Mouse (Mus musculus) CH12.LX (cell line): ENCODE measurements at regions not wholly inside any gene's neighbourhood (a gene's known extent, or its start where the extent isn't known, plus 50 kb on each side); places are given as distances from the start of the nearest gene placed in this dataset.

Source experiments
- DNase-seq: peaks from one replicate; pipeline ENCODE4 v3.0.0-alpha.2; 2013; ENCODE audit errors: extremely low read depth
- H3K27ac ChIP-seq: 2 replicates; pipeline ENCODE4 v1.5.1; 2012; ENCODE audit warnings: low read depth, mild to moderate bottlenecking, control low read depth, moderate library complexity; ENCODE audit not compliant: insufficient read depth
- H3K27me3 ChIP-seq: replicated peaks from 2 replicates; pipeline ENCODE3; 2012; ENCODE audit warnings: inconsistent platforms
- H3K36me3 ChIP-seq, 2 experiments: replicated peaks in 1 of 2; 2 replicates each; pipeline versions ENCODE3 to v1.6.1; 2012; ENCODE audit warnings: inconsistent platforms in 1 of 2, low read length in 1 of 2, mild to moderate bottlenecking in 1 of 2, mixed read lengths in 1 of 2, moderate library complexity in 1 of 2; ENCODE audit not compliant: control insufficient read depth in 1 of 2, insufficient read depth in 1 of 2
- H3K4me1 ChIP-seq, 2 experiments: 2 replicates each; pipeline ENCODE4 v1.6.1; 2012; ENCODE audit warnings: inconsistent platforms in 1 of 2, moderate library complexity in 1 of 2; ENCODE audit not compliant: insufficient read depth in 2 of 2, control insufficient read depth in 1 of 2
- H3K4me2 ChIP-seq: 2 replicates; pipeline ENCODE4 v1.6.1; 2012; ENCODE audit warnings: low read depth, mild to moderate bottlenecking, control low read depth; ENCODE audit not compliant: poor library complexity, insufficient read depth, severe bottlenecking
- H3K4me3 ChIP-seq, 3 experiments: fragments of 150-350 bp in 1 of 3; sonication (generic) in 1 of 3; replicated peaks in 1 of 3; 2 replicates each; pipeline versions ENCODE3 to v1.5.1; 2011 to 2012; ENCODE audit warnings: low read depth in 2 of 3, low read length in 2 of 3, mild to moderate bottlenecking in 2 of 3, moderate library complexity in 2 of 3, control low read depth in 1 of 3, improper control_type of control experiment in 1 of 3, inconsistent platforms in 1 of 3, mixed read lengths in 1 of 3; ENCODE audit not compliant: poor library complexity in 1 of 3
- H3K79me2 ChIP-seq: replicated peaks from 2 replicates; pipeline ENCODE4 v1.6.1; 2012; ENCODE audit warnings: mild to moderate bottlenecking, moderate library complexity; ENCODE audit not compliant: control insufficient read depth, poor library complexity, insufficient read depth, severe bottlenecking; ENCODE audit errors: extremely low read depth
- H3K9ac ChIP-seq: 2 replicates; pipeline ENCODE4 v1.6.1; 2012; ENCODE audit warnings: low read depth, mild to moderate bottlenecking, control low read depth, moderate library complexity; ENCODE audit not compliant: insufficient read depth
- H3K9me3 ChIP-seq: replicated peaks from 2 replicates; pipeline ENCODE3; 2012; ENCODE audit warnings: low read length, inconsistent platforms, mixed read lengths
- BHLHE40 ChIP-seq: IDR thresholded peaks from 2 replicates; pipeline ENCODE4 v1.6.1; 2011; ENCODE audit warnings: mild to moderate bottlenecking, low read depth, low read length, improper control_type of control experiment
- CHD1 ChIP-seq: IDR thresholded peaks from 2 replicates; pipeline ENCODE4 v1.6.1; 2012; ENCODE audit warnings: low read depth, low read length, improper control_type of control experiment, inconsistent platforms
- CTCF ChIP-seq, 2 experiments: IDR thresholded peaks in 1 of 2; conservative IDR thresholded peaks in 1 of 2; 2 replicates each; pipeline ENCODE4 v1.5.1; 2011 to 2012; ENCODE audit warnings: low read depth in 2 of 2, low read length in 2 of 2, improper control_type of control experiment in 1 of 2, inconsistent platforms in 1 of 2, mild to moderate bottlenecking in 1 of 2, moderate library complexity in 1 of 2
- ELF1 ChIP-seq: IDR thresholded peaks from 2 replicates; pipeline ENCODE4 v1.6.1; 2014; ENCODE audit warnings: low read depth, mild to moderate bottlenecking, inconsistent platforms, low read length, improper control_type of control experiment
- ETS1 ChIP-seq: conservative IDR thresholded peaks from 2 replicates; pipeline ENCODE4 v1.6.1; 2012; ENCODE audit warnings: low read depth, mild to moderate bottlenecking, inconsistent platforms, low read length, improper control_type of control experiment, moderate library complexity
- GABPA ChIP-seq: IDR thresholded peaks from 2 replicates; pipeline ENCODE4 v1.6.1; 2012; ENCODE audit warnings: low read depth, low read length, improper control_type of control experiment, inconsistent platforms; ENCODE audit not compliant: insufficient replicate concordance
- HCFC1 ChIP-seq: IDR thresholded peaks from 2 replicates; pipeline ENCODE4 v1.6.1; 2012; ENCODE audit warnings: low read depth, mild to moderate bottlenecking, inconsistent platforms, low read length, improper control_type of control experiment
- MAX ChIP-seq: IDR thresholded peaks from 2 replicates; pipeline ENCODE4 v1.6.1; 2011; ENCODE audit warnings: low read length, improper control_type of control experiment
- MAZ ChIP-seq: IDR thresholded peaks from 2 replicates; pipeline ENCODE4 v1.6.1; 2012; ENCODE audit warnings: low read depth, mild to moderate bottlenecking, inconsistent platforms, low read length, improper control_type of control experiment, moderate library complexity
- MEF2A ChIP-seq: IDR thresholded peaks from 2 replicates; pipeline ENCODE4 v1.6.1; 2014; ENCODE audit warnings: low read depth, mild to moderate bottlenecking, inconsistent platforms, low read length, improper control_type of control experiment, borderline replicate concordance
- MXI1 ChIP-seq: IDR thresholded peaks from 2 replicates; pipeline ENCODE4 v1.6.1; 2011; ENCODE audit warnings: mild to moderate bottlenecking, low read depth, low read length, improper control_type of control experiment
- NELFE ChIP-seq: IDR thresholded peaks from 2 replicates; pipeline ENCODE4 v1.6.1; 2011; ENCODE audit warnings: low read depth, low read length, improper control_type of control experiment
- NRF1 ChIP-seq: IDR thresholded peaks from 2 replicates; pipeline ENCODE4 v1.6.1; 2014; ENCODE audit warnings: low read depth, mild to moderate bottlenecking, inconsistent platforms, low read length, improper control_type of control experiment, moderate library complexity
- POLR2A ChIP-seq: IDR thresholded peaks from 2 replicates; pipeline ENCODE4 v1.6.1; 2011; ENCODE audit warnings: low read depth, mild to moderate bottlenecking, improper control_type of control experiment, low read length
- POLR2AphosphoS2 ChIP-seq: IDR thresholded peaks from 2 replicates; pipeline ENCODE4 v1.6.1; 2011; ENCODE audit warnings: low read depth, low read length, improper control_type of control experiment
- RAD21 ChIP-seq: IDR thresholded peaks from 2 replicates; pipeline ENCODE4 v1.6.1; 2011; ENCODE audit warnings: low read depth, mild to moderate bottlenecking, low read length, improper control_type of control experiment, moderate library complexity
- SIN3A ChIP-seq: IDR thresholded peaks from 2 replicates; pipeline ENCODE4 v1.6.1; 2012; ENCODE audit warnings: low read length, improper control_type of control experiment, inconsistent platforms
- SMC3 ChIP-seq: IDR thresholded peaks from 2 replicates; pipeline ENCODE4 v1.6.1; 2011; ENCODE audit warnings: low read depth, low read length, improper control_type of control experiment
- TBP ChIP-seq: conservative IDR thresholded peaks from 2 replicates; pipeline ENCODE4 v1.6.1; 2011; ENCODE audit warnings: low read depth, low read length, improper control_type of control experiment
- TCF12 ChIP-seq: IDR thresholded peaks from 2 replicates; pipeline ENCODE4 v1.6.1; 2014; ENCODE audit warnings: low read depth, mild to moderate bottlenecking, inconsistent platforms, low read length, improper control_type of control experiment
- USF1 ChIP-seq: IDR thresholded peaks from 2 replicates; pipeline ENCODE4 v1.6.1; 2014; ENCODE audit warnings: low read depth, mild to moderate bottlenecking, inconsistent platforms, low read length, improper control_type of control experiment
- USF2 ChIP-seq: conservative IDR thresholded peaks from 2 replicates; pipeline ENCODE4 v1.6.1; 2011; ENCODE audit warnings: low read depth, low read length, improper control_type of control experiment
- ZKSCAN1 ChIP-seq: IDR thresholded peaks from 2 replicates; pipeline ENCODE4 v1.6.1; 2012; ENCODE audit warnings: low read depth, inconsistent platforms, low read length, improper control_type of control experiment, borderline replicate concordance
- ZMIZ1 ChIP-seq: IDR thresholded peaks from 2 replicates; pipeline ENCODE4 v1.6.1; 2012; ENCODE audit warnings: low read depth, mild to moderate bottlenecking, inconsistent platforms, low read length, improper control_type of control experiment
- ZNF384 ChIP-seq: IDR thresholded peaks from 2 replicates; pipeline ENCODE4 v1.6.1; 2012; ENCODE audit warnings: low read depth, low read length, improper control_type of control experiment, inconsistent platforms
- dilution Hi-C: fragments of 300-500 bp; cut with MboI; formaldehyde crosslinking; loops from 2 replicates; pipeline ENCODE4 v1.14.3; 2020; ENCODE audit warnings: low sequenced_read_pairs; ENCODE audit not compliant: extremely low pct_unique_long_range_greater_than_20kb, extremely low pct_ligation_motif_present
- in situ Hi-C: fragments of 300-500 bp; cut with MboI; formaldehyde crosslinking; loops from 3 replicates; pipeline ENCODE4 v1.14.3; 2019; ENCODE audit warnings: low sequenced_read_pairs, low pct_ligation_motif_present, low pct_unique_long_range_greater_than_20kb, mixed read lengths

GRCm38 (mm10) chr1:151087151-151087660 lies 94.0 kb upstream of the Hmcn1 start:
- Histone ChIP-seq H3K79me2 (no peaks in the 10 kb centered on the region), H3K9me3 (no peaks in the 10 kb centered on the region), H3K4me2 (no peak overlapping the region), H3K36me3 (no peaks in the 10 kb centered on the region), H3K27ac (no peak overlapping the region), H3K9ac (no peak overlapping the region), H3K27me3 (no peaks in the 10 kb centered on the region), H3K4me3 (no peak overlapping the region), H3K4me1 (peaks cover 3 to 4% of the 10 kb centered on the region in 2 experiments; a peak in 2 of 4 replicates)
- dilution Hi-C loops, result no loop called here
- TF ChIP-seq SMC3, result no peak
- no peak for TF ChIP-seq USF2
- no peak for TF ChIP-seq SIN3A
- TF ChIP-seq POLR2A, result no peak
- no peak for TF ChIP-seq MEF2A
- TF ChIP-seq BHLHE40, result no peak
- no peak for TF ChIP-seq HCFC1
- TF ChIP-seq ZNF384, result no peak
- no peak for TF ChIP-seq ETS1
- TF ChIP-seq MXI1, result no peak
- no peak for TF ChIP-seq USF1
- no peak for TF ChIP-seq ELF1
- TF ChIP-seq POLR2AphosphoS2, result no peak
- TF ChIP-seq NRF1, result no peak
- TF ChIP-seq CHD1, result no peak
- TF ChIP-seq MAX, result no peak
- TF ChIP-seq ZMIZ1, result no peak
- DNase-seq, result no peak
- in situ Hi-C loops, result loop anchor here (10.0 kb wide), 2 partner anchors 158 to 258 kb away; partner anchors contain the start of gene Ivns1abp

GRCm38 (mm10) chr1:151087811-151088511 lies 94.4 kb upstream of the Gm47985 start:
- Histone ChIP-seq H3K4me3 (no peak overlapping the region), H3K4me2 (no peak overlapping the region), H3K27me3 (no peaks in the 10 kb centered on the region), H3K9ac (no peak overlapping the region), H3K27ac (no peak overlapping the region), H3K9me3 (no peaks in the 10 kb centered on the region), H3K36me3 (no peaks in the 10 kb centered on the region), H3K4me1 (peaks cover 3 to 4% of the 10 kb centered on the region in 2 experiments; a peak in 2 of 4 replicates), H3K79me2 (no peaks in the 10 kb centered on the region)
- no peak for TF ChIP-seq ELF1
- no peak for TF ChIP-seq TBP
- TF ChIP-seq TCF12, result no peak
- TF ChIP-seq NELFE, result no peak
- no peak for TF ChIP-seq HCFC1
- no peak for TF ChIP-seq ZKSCAN1
- no peak for TF ChIP-seq BHLHE40
- no peak for TF ChIP-seq GABPA
- no peak for TF ChIP-seq NRF1
- no peak for TF ChIP-seq ETS1
- TF ChIP-seq MAZ, result no peak
- no peak for TF ChIP-seq USF1
- TF ChIP-seq CTCF (conservative IDR thresholded peaks at IDR 0.05 in 1 of 2, IDR thresholded peaks at IDR 0.05 in 1 of 2; ENCODE audit: low read depth in 2 of 2, low read length in 2 of 2), result no peak
- no peak for TF ChIP-seq SMC3
- TF ChIP-seq MEF2A, result no peak
- TF ChIP-seq RAD21, result no peak
- DNase-seq, result no peak
- dilution Hi-C loops, result no loop called here
- in situ Hi-C loops, result loop anchor here (10.0 kb wide), 2 partner anchors 157 to 257 kb away; partner anchors contain the start of gene Ivns1abp
